Mouse (Mus musculus): ENCODE results near the gene Mob1a.
"Not testable (repeated sequence)": the region's sequence is repeated elsewhere in the genome, so short reads cannot be mapped to it uniquely, and the experiment has no call there.

Gene Mob1a

GRCm38 (mm10) chr6:83342957-83343356, 17.1 kb downstream of the Mob1a start:
- DNase-seq (ENCODE audit: low read depth), result no peak

GRCm38 (mm10) chr6:83345285-83345684, 19.5 kb downstream of the Mob1a start:
- DNase-seq (ENCODE audit: low read depth), result not testable (repeated sequence)

GRCm38 (mm10) chr6:83347916-83348315, 22.1 kb downstream of the Mob1a start:
- DNase-seq (ENCODE audit: low read depth), result peak; percentile 45

GRCm38 (mm10) chr6:83348873-83349272, 23.1 kb downstream of the Mob1a start, which contains the start of gene Bola3:
Bola3 (plus strand) TSS chr6:83349147.
- DNase-seq (ENCODE audit: low read depth), result no peak

- peak; percentile 89 for DNase-seq (ENCODE audit: low read depth)
Measured at GRCm38 (mm10) chr6:83349274-83349958, 23.6 kb downstream of the Mob1a start.

GRCm38 (mm10) chr6:83350172-83350571, 24.4 kb downstream of the Mob1a start:
- DNase-seq (ENCODE audit: low read depth), result no peak

- no peak for DNase-seq (ENCODE audit: low read depth)
Measured at GRCm38 (mm10) chr6:83350851-83351405, 25.1 kb downstream of the Mob1a start.

GRCm38 (mm10) chr6:83351490-83352160, 25.8 kb downstream of the Mob1a start:
- DNase-seq (ENCODE audit: low read depth), result no peak

- no peak for DNase-seq (ENCODE audit: low read depth)
Measured at GRCm38 (mm10) chr6:83352666-83353410, 27.0 kb downstream of the Mob1a start.

- no peak for DNase-seq (ENCODE audit: low read depth)
Measured at GRCm38 (mm10) chr6:83354856-83355781, 29.3 kb downstream of the Mob1a start.

GRCm38 (mm10) chr6:83356569-83357138, 30.8 kb downstream of the Mob1a start:
- DNase-seq (ENCODE audit: low read depth), result peak; percentile 91

GRCm38 (mm10) chr6:83357436-83357835, 31.6 kb downstream of the Mob1a start:
- no peak for DNase-seq (ENCODE audit: low read depth)

GRCm38 (mm10) chr6:83361523-83362248, 35.9 kb downstream of the Mob1a start:
- no peak for DNase-seq (ENCODE audit: low read depth)

- DNase-seq (ENCODE audit: low read depth), result no peak
Measured at GRCm38 (mm10) chr6:83363075-83363474, 37.3 kb downstream of the Mob1a start.

- DNase-seq (ENCODE audit: low read depth), result no peak
Measured at GRCm38 (mm10) chr6:83370316-83370965, 44.6 kb downstream of the Mob1a start.

GRCm38 (mm10) chr6:83371350-83371749, 45.5 kb downstream of the Mob1a start:
- no peak for DNase-seq (ENCODE audit: low read depth)

- DNase-seq (ENCODE audit: low read depth), result no peak
Measured at GRCm38 (mm10) chr6:83373704-83374300, 48.0 kb downstream of the Mob1a start.

GRCm38 (mm10) chr6:83381510-83382491, 56.0 kb downstream of the Mob1a start:
- no peak for DNase-seq (ENCODE audit: low read depth)

Measured in NIH3T3 (cell line).